Mouse (Mus musculus): ENCODE data around the gene Prl3c1.
"Not testable (repeated sequence)": the region's sequence is repeated elsewhere in the genome, so short reads cannot be mapped to it uniquely, and the experiment has no call there.

The Prl3c1 gene

DNA sequence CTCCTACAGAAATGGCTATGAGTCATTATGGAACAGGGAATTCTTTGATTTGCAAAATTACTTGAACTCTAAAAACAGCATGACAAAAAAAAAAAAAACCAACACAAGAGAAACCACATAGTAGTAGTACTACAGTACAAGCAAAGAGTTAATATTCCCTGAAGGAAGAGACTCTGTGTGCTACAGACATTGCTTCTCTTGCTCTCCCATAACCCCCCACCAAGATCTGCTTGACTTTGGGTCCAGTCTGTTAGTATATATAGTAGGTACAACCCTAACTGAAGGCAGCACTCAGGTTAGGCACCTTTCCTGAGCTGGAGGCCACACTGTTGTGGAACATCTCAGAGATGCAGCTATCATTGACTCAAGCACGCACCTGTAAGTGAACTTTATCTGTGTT, at the start of gene Prl3c1:
Gene Prl3c1, plus strand, starts transcription at position 301 of the 400 bp plus-strand sequence.
- no peak for DNase-seq

DNA sequence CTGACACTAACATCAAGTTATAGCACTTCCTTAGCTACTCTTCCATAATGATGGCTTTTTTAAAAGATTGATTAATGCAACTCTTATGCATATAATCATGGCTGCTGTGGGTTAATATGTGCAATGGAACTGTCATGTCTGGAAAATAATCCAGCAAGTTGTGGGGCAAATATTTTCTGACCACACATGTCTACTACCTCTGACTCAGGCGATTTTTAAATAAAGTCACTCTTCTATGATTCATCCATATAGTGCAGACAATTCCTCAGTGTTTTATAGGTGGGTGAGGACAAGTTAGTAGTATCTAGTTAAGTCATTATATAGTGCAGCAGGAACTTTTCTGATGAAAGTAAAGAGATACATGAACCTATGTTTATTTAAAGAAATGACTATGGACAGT, 48.2 kb upstream of the Prl3c1 start:
- no peak for DNase-seq

DNA sequence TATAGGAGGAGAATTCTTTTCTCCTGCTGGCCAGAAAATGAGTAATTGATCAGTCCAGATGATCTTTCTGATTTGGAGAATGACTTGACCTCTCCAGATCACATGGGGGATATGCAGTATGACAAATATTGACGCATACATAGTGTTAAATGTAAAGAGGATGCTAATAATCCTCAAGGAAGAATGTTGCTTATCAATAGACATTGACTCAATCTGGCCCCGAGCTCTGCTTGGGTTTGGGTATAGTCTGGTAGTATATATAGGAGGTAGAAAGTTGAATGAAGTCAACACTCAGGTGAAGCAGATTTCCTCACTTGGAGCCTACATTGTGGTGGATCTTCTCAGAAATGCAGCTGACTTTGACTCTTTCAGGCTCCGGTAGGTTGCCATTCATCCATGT, 40.0 kb upstream of the Prl3c1 start, which contains the start of gene Prl3d3:
Gene Prl3d3, plus strand, starts transcription at position 301 of the 400 bp plus-strand sequence.
- not testable (repeated sequence) for DNase-seq

DNA sequence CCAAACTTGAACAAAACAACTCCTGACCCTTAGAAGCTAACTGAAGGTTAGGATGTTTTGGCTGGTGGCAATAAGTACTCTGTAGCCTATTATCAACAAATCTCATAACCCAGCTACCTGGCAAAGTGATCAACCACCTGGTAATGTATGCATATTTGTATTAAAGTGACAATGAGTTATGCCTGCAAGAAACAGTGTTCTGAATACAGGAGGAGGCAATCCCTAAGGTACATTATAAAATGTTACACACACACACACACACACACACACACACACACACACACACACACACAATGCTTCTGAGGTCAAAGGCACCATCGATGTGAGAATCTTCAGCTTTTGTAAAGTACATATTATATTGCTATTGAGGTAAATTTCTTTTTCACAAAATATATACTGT, 45.1 kb downstream of the Prl3c1 start, which contains the start of gene Prl3b1:
Gene Prl3b1, plus strand, starts transcription at position 301 of the 400 bp plus-strand sequence.
- no peak for DNase-seq
